Mouse (Mus musculus) forebrain, postnatal 0 days (tissue): Measurements from ENCODE around the gene Slc5a2. TPM values are rescaled to one million over a fixed set of nuclear protein-coding genes. Genes with fewer than 3 reads are reported as not detected.
A peak's percentile ranks its signal among the peaks of the same experiment; 100 is the strongest.

Source experiments
- ATAC-seq: fragments of 200-750 bp; cut with Nextera tagmentation; 2 replicates; pipeline ENCODE4 v1.8.0; 2017; ENCODE audit warnings: mild to moderate bottlenecking, moderate library complexity
- DNase-seq: peaks from one replicate; pipeline ENCODE4 v3.0.0-alpha.2; 2015
- H3K27ac ChIP-seq: fragments of 300-500 bp; sonication (generic); 2 replicates; pipeline ENCODE4 v1.5.1; 2014; ENCODE audit warnings: low read depth, mild to moderate bottlenecking, antibody characterized with exemption, low read length, moderate library complexity, mixed read lengths
- H3K27me3 ChIP-seq: fragments of 300-500 bp; sonication (generic); 2 replicates; pipeline ENCODE4 v1.6.1; 2014; ENCODE audit warnings: mild to moderate bottlenecking, low read length, mixed read lengths; ENCODE audit not compliant: insufficient read depth
- H3K36me3 ChIP-seq: fragments of 300-500 bp; sonication (generic); 2 replicates; pipeline ENCODE4 v1.6.1; 2014; ENCODE audit warnings: mild to moderate bottlenecking, moderate library complexity; ENCODE audit not compliant: insufficient read depth
- H3K4me1 ChIP-seq: fragments of 300-500 bp; sonication (generic); 2 replicates; pipeline ENCODE4 v1.6.1; 2014; ENCODE audit warnings: antibody characterized with exemption; ENCODE audit not compliant: insufficient read depth
- H3K4me2 ChIP-seq: fragments of 300-500 bp; sonication (generic); 2 replicates; pipeline ENCODE4 v1.6.1; 2014; ENCODE audit warnings: low read depth, mild to moderate bottlenecking, moderate library complexity
- H3K4me3 ChIP-seq: fragments of 300-500 bp; sonication (generic); 2 replicates; pipeline ENCODE4 v1.5.1; 2014; ENCODE audit warnings: low read depth, low read length, mixed read lengths
- H3K9ac ChIP-seq: fragments of 300-500 bp; sonication (generic); 2 replicates; pipeline ENCODE4 v1.6.1; 2014; ENCODE audit warnings: mild to moderate bottlenecking
- H3K9me3 ChIP-seq: fragments of 300-500 bp; sonication (generic); 2 replicates; pipeline ENCODE4 v1.6.1; 2016; ENCODE audit warnings: low read length
- CTCF ChIP-seq: sonication (generic); IDR thresholded peaks from 2 replicates; pipeline ENCODE4 v1.5.1; 2016; ENCODE audit warnings: antibody characterized with exemption, control low read depth, low read depth
- WGBS: fragments of 180-500 bp; shearing (Covaris S2); extraction: QIAGEN DNeasy Blood & Tissue Kit; methylation state at CpG from one replicate; pipeline ENCODE4 v1.1.7; 2014; 5-methylcytosine and 5-hydroxymethylcytosine counted together
- polyA plus RNA-seq: library from polyadenylated mRNA; unstranded; fragments of >200 nt; fragmentation: Nextera tagmentation; extraction: Ambion mirVana; gene quantifications from 2 replicates; pipeline ENCODE4 v1.2.1, GENCODE M21; 2015
- total RNA-seq: library from RNA; depleted of rRNA; stranded (reverse); fragments of >200 nt; gene quantifications from 2 replicates; pipeline ENCODE4 v1.2.3, GENCODE M21; 2014

Slc5a2 gene
- total and polyA plus RNA-seq, 2 experiments from 2014 or later: 0.10 TPM; not detected in 1

- DNase-seq (no peak), ATAC-seq (no peak)
- H3K27me3 ChIP-seq: no peaks in the 10 kb centered on the region
- no peak overlapping the region for H3K4me3 ChIP-seq
- no peak overlapping the region for H3K4me2 ChIP-seq
- peaks cover 20% of the 10 kb centered on the region for H3K36me3 ChIP-seq
- no peak overlapping the region for H3K27ac ChIP-seq
- no peak for TF ChIP-seq CTCF
- H3K9me3 ChIP-seq: no peaks in the 10 kb centered on the region
- 17% methylated on average over 7 of the region's 7 CpGs for WGBS
- H3K9ac ChIP-seq: no peak overlapping the region
- no peaks in the 10 kb centered on the region for H3K4me1 ChIP-seq
Observed at GRCm38 (mm10) chr7:128282532-128283244, 17.2 kb downstream of the Slc5a2 start.

- TF ChIP-seq CTCF: no peak
- 52% methylated on average over 5 of the region's 5 CpGs for WGBS
- Histone ChIP-seq H3K4me3 (no peak overlapping the region), H3K36me3 (peaks cover 21% of the 10 kb centered on the region), H3K4me1 (no peaks in the 10 kb centered on the region), H3K4me2 (no peak overlapping the region), H3K9me3 (no peaks in the 10 kb centered on the region), H3K27ac (no peak overlapping the region), H3K27me3 (no peaks in the 10 kb centered on the region), H3K9ac (no peak overlapping the region)
- no peak for DNase-seq
- no peak for ATAC-seq
Observed at GRCm38 (mm10) chr7:128284047-128284446, 18.6 kb downstream of the Slc5a2 start.

DNA sequence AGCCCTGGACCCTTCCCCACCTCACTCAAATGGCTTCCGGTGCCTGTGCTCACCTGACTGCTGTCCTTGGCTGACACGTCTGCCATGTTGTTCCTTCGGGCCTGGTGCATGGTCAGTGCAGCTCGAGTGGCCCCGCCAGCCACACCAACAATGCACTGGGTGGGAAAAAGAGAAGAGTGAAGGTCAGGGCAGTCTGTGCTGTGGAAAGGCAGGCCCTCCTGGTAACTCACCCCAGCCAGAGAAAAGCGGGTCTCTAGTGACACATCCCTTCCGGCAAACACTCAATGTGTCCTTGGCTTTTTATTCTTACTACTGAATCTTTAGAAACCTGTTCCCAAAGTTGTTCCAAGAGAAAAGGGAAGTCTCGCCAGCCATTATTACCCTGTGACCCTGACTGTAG lies 19.6 kb downstream of the Slc5a2 start:
- peaks cover 20% of the 10 kb centered on the region for H3K36me3 ChIP-seq

DNA sequence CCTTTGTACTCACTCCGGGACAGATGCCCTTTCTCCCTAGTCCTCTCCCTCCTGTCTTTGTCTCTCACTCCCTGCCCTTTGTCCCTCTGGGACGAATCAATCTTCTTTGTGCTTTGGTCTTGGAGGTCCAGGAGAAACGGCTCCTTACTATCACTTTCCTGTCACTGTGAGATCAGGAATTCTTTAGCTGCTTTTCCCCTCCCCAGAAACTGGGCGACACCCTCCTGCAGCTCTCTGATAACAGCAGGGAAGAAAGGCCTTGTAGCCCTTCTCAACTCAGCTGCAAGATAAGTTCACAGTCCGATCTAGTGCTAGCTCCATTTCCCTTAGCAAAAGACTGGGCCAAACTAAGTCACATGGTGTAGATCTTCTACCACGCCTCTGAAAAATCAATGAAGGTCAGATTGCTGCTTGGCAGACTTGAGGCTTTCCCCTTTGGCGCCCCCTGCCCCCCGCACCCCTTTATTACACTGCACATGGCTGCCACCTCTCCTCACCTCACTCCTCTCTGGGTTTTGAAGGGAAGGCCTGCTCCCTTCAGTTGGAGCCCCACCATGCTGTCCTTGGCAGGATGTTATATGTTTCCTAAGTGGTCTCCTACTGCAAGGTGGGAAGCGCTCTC lies 23.6 kb downstream of the Slc5a2 start:
- DNase-seq: no peak

More for the DNA sequence above, 19.6 kb downstream of the Slc5a2 start:
- H3K9me3 ChIP-seq: no peaks in the 10 kb centered on the region
- 90% methylated on average over 8 of the region's 8 CpGs for WGBS
- H3K27me3 ChIP-seq: no peaks in the 10 kb centered on the region
- no peak for DNase-seq
- no peak for TF ChIP-seq CTCF
- H3K4me1 ChIP-seq: no peaks in the 10 kb centered on the region
- ATAC-seq: no peak
- H3K4me3 ChIP-seq: no peak overlapping the region
- no peak overlapping the region for H3K4me2 ChIP-seq
- no peak overlapping the region for H3K27ac ChIP-seq
- no peak overlapping the region for H3K9ac ChIP-seq

GRCm38 (mm10) chr7:128294785-128295184 lies 29.3 kb downstream of the Slc5a2 start:
- Histone ChIP-seq H3K27ac (no peak overlapping the region), H3K27me3 (no peaks in the 10 kb centered on the region), H3K36me3 (0 out of 2 replicates have a peak, but pooled peaks cover 3% of the 10 kb centered on the region), H3K9ac (no peak overlapping the region), H3K4me1 (peaks cover 11% of the 10 kb centered on the region), H3K9me3 (no peaks in the 10 kb centered on the region), H3K4me2 (no peak overlapping the region), H3K4me3 (no peak overlapping the region)
- no peak for TF ChIP-seq CTCF
- 93% methylated on average over 10 of the region's 10 CpGs for WGBS
- ATAC-seq: no peak
- no peak for DNase-seq

More for the DNA sequence above, 23.6 kb downstream of the Slc5a2 start:
- 29% methylated on average over 9 of the region's 9 CpGs for WGBS
- H3K9me3 ChIP-seq: no peaks in the 10 kb centered on the region
- no peaks in the 10 kb centered on the region for H3K4me1 ChIP-seq
- no peak overlapping the region for H3K4me3 ChIP-seq
- H3K9ac ChIP-seq: no peak overlapping the region
- ATAC-seq: no peak
- peaks cover 13% of the 10 kb centered on the region for H3K36me3 ChIP-seq
- no peak overlapping the region for H3K4me2 ChIP-seq
- TF ChIP-seq CTCF: peak; percentile 20; the same call in 1 of the 2 replicates
- no peaks in the 10 kb centered on the region for H3K27me3 ChIP-seq
- no peak overlapping the region for H3K27ac ChIP-seq

DNA sequence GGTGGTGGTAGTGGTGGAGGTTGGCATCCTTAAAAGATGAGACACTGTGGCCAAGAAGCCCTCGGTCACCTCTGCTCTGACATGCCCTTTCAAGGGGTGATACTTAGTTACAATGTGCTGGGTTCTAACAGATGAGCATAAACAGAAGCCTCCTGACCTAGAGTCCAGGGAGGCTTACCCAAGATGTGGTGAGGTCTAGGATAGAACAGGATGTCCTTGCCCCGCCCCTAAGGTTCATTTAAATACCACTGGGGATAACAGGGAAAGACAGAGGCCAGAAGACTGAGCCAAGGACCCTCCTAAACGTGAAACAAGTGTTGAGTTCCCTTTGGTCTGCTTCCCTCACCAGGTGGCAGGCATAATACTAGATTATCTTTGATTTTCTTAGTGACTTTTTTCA lies 31.1 kb downstream of the Slc5a2 start:
- Histone ChIP-seq H3K9me3 (no peaks in the 10 kb centered on the region), H3K36me3 (0 out of 2 replicates have a peak, but pooled peaks cover 3% of the 10 kb centered on the region), H3K4me2 (no peak overlapping the region), H3K4me3 (no peak overlapping the region), H3K27me3 (no peaks in the 10 kb centered on the region), H3K9ac (no peak overlapping the region), H3K27ac (no peak overlapping the region), H3K4me1 (peaks cover 11% of the 10 kb centered on the region)
- no peak for TF ChIP-seq CTCF
- ATAC-seq (no peak), DNase-seq (no peak)
- 68% methylated on average over 3 of the region's 3 CpGs for WGBS

DNA sequence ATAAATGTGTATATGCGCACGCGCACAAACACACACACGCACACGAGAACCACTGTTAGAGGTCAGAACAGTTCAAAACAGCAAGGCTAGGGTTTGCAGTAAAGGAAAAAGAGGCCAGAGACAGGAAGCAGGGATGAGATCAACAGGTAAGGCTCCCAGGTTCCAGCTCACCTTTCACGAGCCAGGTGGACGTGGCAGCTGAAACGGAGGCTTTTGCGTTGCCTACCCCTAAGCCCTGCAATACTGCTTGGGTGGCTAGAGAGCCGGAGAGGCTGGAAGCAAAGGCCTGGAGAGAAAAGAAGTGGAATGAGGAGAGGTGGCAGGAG lies 31.8 kb downstream of the Slc5a2 start:
- Histone ChIP-seq H3K9ac (peak overlapping the region; percentile 74), H3K9me3 (no peaks in the 10 kb centered on the region), H3K27ac (no peak overlapping the region), H3K4me3 (peak overlapping the region; percentile 77), H3K4me1 (peaks cover 11% of the 10 kb centered on the region), H3K36me3 (0 out of 2 replicates have a peak, but pooled peaks cover 3% of the 10 kb centered on the region), H3K27me3 (no peaks in the 10 kb centered on the region), H3K4me2 (peak overlapping the region; percentile 68)
- ATAC-seq: no peak
- no peak for TF ChIP-seq CTCF
- 36% methylated on average over 10 of the region's 10 CpGs for WGBS
- no peak for DNase-seq
